Mouse (Mus musculus) limb, embryonic 10.5 days (tissue): ENCODE data around the gene Gm47969. TPM values are rescaled to one million over a fixed set of nuclear protein-coding genes. Genes with fewer than 3 reads are reported as not detected.
A peak's percentile ranks its signal among the peaks of the same experiment; 100 is the strongest.

ENCODE experiments used
- DNase-seq: peaks from one replicate; pipeline ENCODE4 v3.0.0-alpha.2; 2017; ENCODE audit warnings: low spot score
- H3K27ac ChIP-seq: fragments of 300-500 bp; sonication (generic); 2 replicates; pipeline ENCODE4 v1.5.1; 2016; ENCODE audit warnings: mild to moderate bottlenecking
- H3K27me3 ChIP-seq: fragments of 300-500 bp; sonication (generic); 2 replicates; pipeline ENCODE4 v1.6.1; 2016; ENCODE audit warnings: low read depth, mild to moderate bottlenecking; ENCODE audit not compliant: poor library complexity, severe bottlenecking
- H3K36me3 ChIP-seq: fragments of 300-500 bp; sonication (generic); 2 replicates; pipeline ENCODE4 v1.6.1; 2016; ENCODE audit warnings: mild to moderate bottlenecking, moderate library complexity
- H3K4me1 ChIP-seq: fragments of 300-500 bp; sonication (generic); 2 replicates; pipeline ENCODE4 v1.6.1; 2016
- H3K4me3 ChIP-seq: fragments of 300-500 bp; sonication (generic); 2 replicates; pipeline ENCODE4 v1.5.1; 2016; ENCODE audit warnings: mild to moderate bottlenecking, moderate library complexity
- H3K9me3 ChIP-seq: fragments of 300-500 bp; sonication (generic); replicated peaks from 2 replicates; pipeline ENCODE4 v1.6.1; 2016; ENCODE audit warnings: mild to moderate bottlenecking
- WGBS: fragments of 180-500 bp; shearing (Covaris S2); methylation state at CpG from one replicate; pipeline ENCODE4 v1.1.7; 2016; 5-methylcytosine and 5-hydroxymethylcytosine counted together
- polyA plus RNA-seq: library from polyadenylated mRNA; unstranded; fragments of >200 nt; fragmentation: Nextera tagmentation; extraction: Ambion mirVana; gene quantifications from 2 replicates; pipeline ENCODE4 v1.2.1, GENCODE M21; 2016

Gm47969 gene
- polyA plus RNA-seq, 1 experiment from 2014 or later: not detected

GRCm38 (mm10) chr1:83039080-83039479 lies 5.7 kb upstream of the Gm47969 start:
- DNase-seq: no peak
- Histone ChIP-seq H3K27me3 (no peaks in the 10 kb centered on the region), H3K9me3 (no peaks in the 10 kb centered on the region), H3K27ac (no peak overlapping the region), H3K4me3 (no peak overlapping the region), H3K4me1 (peaks cover 27% of the 10 kb centered on the region), H3K36me3 (no peaks in the 10 kb centered on the region)
- 75% methylated on average over 4 of the region's 4 CpGs for WGBS

GRCm38 (mm10) chr1:83042380-83042779 lies 2.4 kb upstream of the Gm47969 start, which contains the start of gene Krtap28-10:
Gene Krtap28-10, minus strand, starts transcription at chr1:83042480.
- 99% methylated on average over 2 of the region's 2 CpGs for WGBS

GRCm38 (mm10) chr1:83058481-83058880 lies 13.7 kb downstream of the Gm47969 start:
- no peaks in the 10 kb centered on the region for H3K4me1 ChIP-seq
- no peak for DNase-seq
- WGBS: 48% methylated on average over 1 of the region's 1 CpGs
- H3K9me3 ChIP-seq: no peaks in the 10 kb centered on the region
- H3K27ac ChIP-seq: no peak overlapping the region
- H3K36me3 ChIP-seq: no peaks in the 10 kb centered on the region
- H3K4me3 ChIP-seq: no peak overlapping the region
- no peaks in the 10 kb centered on the region for H3K27me3 ChIP-seq

More at GRCm38 (mm10) chr1:83042380-83042779, 2.4 kb upstream of the Gm47969 start, which contains the start of gene Krtap28-10:
- H3K27ac ChIP-seq: no peak within 1 kb of the TSS
- H3K4me3 ChIP-seq: no peak within 1 kb of the TSS
- DNase-seq: no peak
- H3K4me1 ChIP-seq: peaks cover 13% of the 10 kb centered on the region; the same call in 1 of the 2 replicates
- H3K36me3 ChIP-seq: no peaks in the 10 kb centered on the region
- no peaks in the 10 kb centered on the region for H3K9me3 ChIP-seq
- H3K27me3 ChIP-seq: no peaks in the 10 kb centered on the region

- Histone ChIP-seq H3K27ac (no peak within 1 kb of the TSS), H3K9me3 (no peaks in the 10 kb centered on the region), H3K4me3 (no peak within 1 kb of the TSS), H3K4me1 (no peaks in the 10 kb centered on the region), H3K36me3 (no peaks in the 10 kb centered on the region), H3K27me3 (no peaks in the 10 kb centered on the region)
- WGBS: 93% methylated on average over 9 of the region's 9 CpGs
- no peak for DNase-seq
Observed at GRCm38 (mm10) chr1:83059278-83059677, 14.5 kb downstream of the Gm47969 start, which contains the start of gene A030005K14Rik. Gene A030005K14Rik, minus strand, starts transcription at chr1:83059378.

- H3K27ac ChIP-seq: no peak within 1 kb of the TSS
- DNase-seq: no peak
- H3K9me3 ChIP-seq: no peaks in the 10 kb centered on the region
- H3K4me1 ChIP-seq: no peaks in the 10 kb centered on the region
- no peaks in the 10 kb centered on the region for H3K27me3 ChIP-seq
- no peak within 1 kb of the TSS for H3K4me3 ChIP-seq
- 98% methylated on average over 4 of the region's 4 CpGs for WGBS
- no peaks in the 10 kb centered on the region for H3K36me3 ChIP-seq
Observed at GRCm38 (mm10) chr1:83060643-83061042, 15.9 kb downstream of the Gm47969 start, which contains the start of gene Krtap28-13. Gene Krtap28-13, plus strand, starts transcription at chr1:83060930.

GRCm38 (mm10) chr1:83064851-83065250 lies 20.1 kb downstream of the Gm47969 start:
- Histone ChIP-seq H3K36me3 (no peaks in the 10 kb centered on the region), H3K4me3 (no peak overlapping the region), H3K9me3 (no peaks in the 10 kb centered on the region), H3K4me1 (no peaks in the 10 kb centered on the region), H3K27me3 (no peaks in the 10 kb centered on the region), H3K27ac (no peak overlapping the region)
- no peak for DNase-seq
- WGBS: 32% methylated on average over 3 of the region's 3 CpGs

- H3K27me3 ChIP-seq: no peaks in the 10 kb centered on the region
- H3K36me3 ChIP-seq: no peaks in the 10 kb centered on the region
- H3K4me1 ChIP-seq: no peaks in the 10 kb centered on the region
- no peaks in the 10 kb centered on the region for H3K9me3 ChIP-seq
- H3K27ac ChIP-seq: no peak overlapping the region
- 90% methylated on average over 4 of the region's 4 CpGs for WGBS
- H3K4me3 ChIP-seq: no peak overlapping the region
- DNase-seq: no peak
Observed at GRCm38 (mm10) chr1:83066577-83066976, 21.8 kb downstream of the Gm47969 start.

- no peak overlapping the region for H3K27ac ChIP-seq
- H3K27me3 ChIP-seq: no peaks in the 10 kb centered on the region
- WGBS: 91% methylated on average over 10 of the region's 10 CpGs
- H3K4me1 ChIP-seq: no peaks in the 10 kb centered on the region
- no peak for DNase-seq
- H3K36me3 ChIP-seq: no peaks in the 10 kb centered on the region
- H3K4me3 ChIP-seq: no peak overlapping the region
- no peaks in the 10 kb centered on the region for H3K9me3 ChIP-seq
Observed at GRCm38 (mm10) chr1:83067205-83067604, 22.5 kb downstream of the Gm47969 start.

GRCm38 (mm10) chr1:83075526-83076189 lies 30.9 kb downstream of the Gm47969 start:
- no peaks in the 10 kb centered on the region for H3K27me3 ChIP-seq
- WGBS: 53% methylated on average over 15 of the region's 15 CpGs
- no peaks in the 10 kb centered on the region for H3K9me3 ChIP-seq
- no peak overlapping the region for H3K4me3 ChIP-seq
- H3K27ac ChIP-seq: no peak overlapping the region
- no peaks in the 10 kb centered on the region for H3K4me1 ChIP-seq
- no peak for DNase-seq
- no peaks in the 10 kb centered on the region for H3K36me3 ChIP-seq

- no peaks in the 10 kb centered on the region for H3K9me3 ChIP-seq
- 52% methylated on average over 11 of the region's 11 CpGs for WGBS
- no peaks in the 10 kb centered on the region for H3K36me3 ChIP-seq
- H3K4me1 ChIP-seq: no peaks in the 10 kb centered on the region
- DNase-seq: peak; percentile 55
- no peak overlapping the region for H3K4me3 ChIP-seq
- no peak overlapping the region for H3K27ac ChIP-seq
- no peaks in the 10 kb centered on the region for H3K27me3 ChIP-seq
Observed at GRCm38 (mm10) chr1:83076190-83076917, 31.6 kb downstream of the Gm47969 start.

- 88% methylated on average over 6 of the region's 6 CpGs for WGBS
- no peaks in the 10 kb centered on the region for H3K27me3 ChIP-seq
- H3K36me3 ChIP-seq: no peaks in the 10 kb centered on the region
- no peak overlapping the region for H3K4me3 ChIP-seq
- no peak for DNase-seq
- H3K9me3 ChIP-seq: no peaks in the 10 kb centered on the region
- no peaks in the 10 kb centered on the region for H3K4me1 ChIP-seq
- H3K27ac ChIP-seq: no peak overlapping the region
Observed at GRCm38 (mm10) chr1:83077016-83077415, 32.3 kb downstream of the Gm47969 start.

GRCm38 (mm10) chr1:83084790-83085189 lies 40.1 kb downstream of the Gm47969 start:
- H3K36me3 ChIP-seq: no peaks in the 10 kb centered on the region
- no peaks in the 10 kb centered on the region for H3K9me3 ChIP-seq
- no peaks in the 10 kb centered on the region; the same call in 1 of the 2 replicates for H3K4me1 ChIP-seq
- no peak overlapping the region for H3K4me3 ChIP-seq
- WGBS: 87% methylated on average over 2 of the region's 2 CpGs
- no peak overlapping the region for H3K27ac ChIP-seq
- DNase-seq: no peak
- no peaks in the 10 kb centered on the region for H3K27me3 ChIP-seq

GRCm38 (mm10) chr1:83091268-83091667 lies 46.5 kb downstream of the Gm47969 start:
- Histone ChIP-seq H3K27me3 (no peaks in the 10 kb centered on the region), H3K4me3 (no peak overlapping the region)

More at GRCm38 (mm10) chr1:83091268-83091667, 46.5 kb downstream of the Gm47969 start:
- no peaks in the 10 kb centered on the region for H3K4me1 ChIP-seq
- no peak for DNase-seq
- H3K9me3 ChIP-seq: no peaks in the 10 kb centered on the region
- H3K27ac ChIP-seq: no peak overlapping the region
- 72% methylated on average over 3 of the region's 3 CpGs for WGBS
- no peaks in the 10 kb centered on the region for H3K36me3 ChIP-seq
